Comparison of ENCODE assay signal across 38 mouse cellular contexts in the genomic region with DNA sequence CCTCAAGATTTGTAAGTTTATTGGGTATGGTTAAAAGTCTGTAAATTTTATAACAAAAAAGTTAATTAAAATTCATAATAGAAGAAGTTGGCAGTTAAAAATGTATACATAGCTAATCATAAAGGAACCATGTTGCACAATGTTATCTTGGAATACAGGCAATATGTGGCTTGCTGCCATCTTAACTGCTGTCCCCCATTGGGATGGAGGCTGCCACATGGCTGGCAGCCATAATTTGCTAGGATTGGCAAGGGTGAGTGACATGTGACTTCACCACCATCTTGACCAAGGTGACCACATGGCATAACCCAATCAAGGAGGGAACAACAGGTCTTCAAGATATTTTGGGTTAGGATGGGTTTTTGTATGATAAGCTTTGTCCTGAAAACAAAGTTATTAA. TPM values are rescaled to one million over a fixed set of nuclear protein-coding genes. Genes with fewer than 3 reads are reported as not detected.
DNase-seq lines count a peak whose midpoint lies in the region; ATAC-seq lines count a peak whose summit lies in the region.
"Had no signal": no experiment of that assay in that cellular context is flagged by ENCODE, and none has a peak within 500 bp of the region (broad histone marks: within the 10 kb centered on the region; RNA-seq: fewer than 3 reads in every experiment).

No protein-coding gene starts in this region.

- no peak overlapping the region for H3K4me2 ChIP-seq in forebrain, embryonic 12.5 days
- H3K4me2 ChIP-seq: embryonic facial prominence, embryonic 13.5 days; heart, embryonic 15.5 days; hindbrain, embryonic 13.5 days; kidney, embryonic 15.5 days; limb, embryonic 13.5 days; liver, embryonic 11.5 days; lung, embryonic 15.5 days; midbrain, embryonic 12.5 days; neural tube, embryonic 12.5 days had no signal

- no peaks in the 10 kb centered on the region; the same call in 1 of the 2 replicates for H3K9me3 ChIP-seq in forebrain, embryonic 10.5 days
- no peaks in the 10 kb centered on the region for H3K9me3 ChIP-seq in forebrain, embryonic 12.5 days
- H3K9me3 ChIP-seq: embryonic facial prominence, embryonic 13.5 days; G1E; heart, embryonic 15.5 days; hindbrain, embryonic 13.5 days; kidney, embryonic 15.5 days; limb, embryonic 13.5 days; lung, embryonic 15.5 days; midbrain, embryonic 12.5 days; neural tube, embryonic 12.5 days had no signal

- H3K27me3 ChIP-seq in forebrain, embryonic 10.5 days (ENCODE audit: poor library complexity, severe bottlenecking): no peaks in the 10 kb centered on the region
- 0 out of 2 replicates have a peak, but pooled peaks cover 5% of the 10 kb centered on the region for H3K27me3 ChIP-seq in forebrain, embryonic 12.5 days
- H3K27me3 ChIP-seq: embryonic facial prominence, embryonic 13.5 days; heart, embryonic 15.5 days; limb, embryonic 13.5 days; lung, embryonic 15.5 days; midbrain, embryonic 12.5 days; neural tube, embryonic 12.5 days had no signal

- ATAC-seq in forebrain, embryonic 12.5 days (ENCODE audit: low FRiP score): no peak
- ATAC-seq: forebrain, postnatal 0 days had no signal

- intact Hi-C loops in left cerebral cortex, postnatal 4 days (cut with DNase I): no loop called here

- H3K9ac ChIP-seq in forebrain, embryonic 12.5 days: no peak overlapping the region
- H3K9ac ChIP-seq: embryonic facial prominence, embryonic 13.5 days; forebrain, postnatal 0 days; heart, embryonic 15.5 days; hindbrain, embryonic 13.5 days; kidney, embryonic 15.5 days; limb, embryonic 13.5 days; lung, embryonic 15.5 days; midbrain, embryonic 12.5 days; neural tube, embryonic 12.5 days had no signal

- H3K4me1 ChIP-seq in forebrain, embryonic 10.5 days: no peaks in the 10 kb centered on the region
- no peaks in the 10 kb centered on the region for H3K4me1 ChIP-seq in forebrain, embryonic 12.5 days
- H3K4me1 ChIP-seq: embryonic facial prominence, embryonic 13.5 days; heart, embryonic 15.5 days; hindbrain, embryonic 13.5 days; kidney, embryonic 15.5 days; limb, embryonic 13.5 days; lung, embryonic 15.5 days; midbrain, embryonic 12.5 days; neural tube, embryonic 12.5 days had no signal

- no peak overlapping the region for H3K27ac ChIP-seq in forebrain, embryonic 10.5 days
- no peak overlapping the region for H3K27ac ChIP-seq in forebrain, embryonic 12.5 days
- H3K27ac ChIP-seq: embryonic facial prominence, embryonic 13.5 days; heart, embryonic 15.5 days; hindbrain, embryonic 13.5 days; kidney, embryonic 15.5 days; left cerebral cortex, adult 2 months; limb, embryonic 13.5 days; lung, embryonic 15.5 days; midbrain, embryonic 12.5 days; neural tube, embryonic 12.5 days had no signal

- H3K36me3 ChIP-seq in forebrain, embryonic 10.5 days (replicated peaks): no peaks in the 10 kb centered on the region
- no peaks in the 10 kb centered on the region for H3K36me3 ChIP-seq in forebrain, embryonic 12.5 days (replicated peaks)
- H3K36me3 ChIP-seq: embryonic facial prominence, embryonic 13.5 days; G1E; heart, embryonic 15.5 days; hindbrain, embryonic 13.5 days; kidney, embryonic 15.5 days; limb, embryonic 13.5 days; lung, embryonic 15.5 days; midbrain, embryonic 12.5 days; neural tube, embryonic 12.5 days had no signal

- H3K4me3 ChIP-seq in forebrain, embryonic 10.5 days: no peak overlapping the region
- H3K4me3 ChIP-seq in forebrain, embryonic 12.5 days (replicated peaks): no peak overlapping the region
- H3K4me3 ChIP-seq: embryonic facial prominence, embryonic 13.5 days; heart, embryonic 15.5 days; hindbrain, embryonic 13.5 days; kidney, embryonic 15.5 days; left cerebral cortex, adult 2 months; limb, embryonic 13.5 days; lung, embryonic 15.5 days; midbrain, embryonic 12.5 days; myocyte; neural tube, embryonic 12.5 days had no signal

- DNase-seq in left cerebral cortex, postnatal 4 days: peak; percentile 70
- DNase-seq in left cerebral cortex, adult 11 months (ENCODE audit: low spot score): no peak
- DNase-seq in brain, adult 2 months (ENCODE audit: low read depth, low spot score): peak; percentile 68
- peak; percentile 68 for DNase-seq in cerebellum, adult 9-10 months
- peak; percentile 59 to 70 for DNase-seq in cerebellum, postnatal 36 days
- no peak for DNase-seq in forebrain, embryonic 10.5 days (ENCODE audit: extremely low spot score, low spot score)
- no peak for DNase-seq in spleen, postnatal 10 days (ENCODE audit: low spot score in 2 of 2)
- DNase-seq: adrenal gland, adult 2 months; embryo, embryonic 11 days; forebrain, postnatal 0 days; gastrocnemius, postnatal 14 days; kidney, adult 18-20 months; kidney, postnatal 25 days; lung, postnatal 36 days; right cerebral cortex, adult 18-20 months had no signal

RNA-seq across cellular contexts. Expression of a gene that starts 10.7 kb away (rescaled TPM):
- total RNA-seq in left cerebral cortex, postnatal 4 days (2021): not detected
- polyA plus RNA-seq in forebrain, embryonic 10.5 days (2016; fragmentation: Nextera tagmentation; extraction: Ambion mirVana): not detected in 2 replicates
- not detected in 2 replicates for polyA plus RNA-seq in forebrain, embryonic 12.5 days (2016; fragmentation: Nextera tagmentation; extraction: Ambion mirVana)
- total RNA-seq: forebrain, postnatal 0 days; G1E; layer of hippocampus, adult 18-20 months; layer of hippocampus, postnatal 10 days; left cerebral cortex, adult 2 months; left cerebral cortex, postnatal 25 days; midbrain, postnatal 0 days had no signal
- polyA plus RNA-seq: embryonic facial prominence, embryonic 13.5 days; forebrain, embryonic 11.5 days; forebrain, postnatal 0 days; G1E; hindbrain, embryonic 13.5 days; kidney, embryonic 15.5 days; limb, embryonic 13.5 days; liver, embryonic 11.5 days; midbrain, embryonic 12.5 days; midbrain, postnatal 0 days; myocyte; neural tube, embryonic 12.5 days; stomach, embryonic 14.5 days had no signal

RNA-seq across cellular contexts. Expression of a gene that starts 12.0 kb away (rescaled TPM):
- not detected for total RNA-seq in left cerebral cortex, postnatal 4 days (2021)
- not detected in 2 replicates for polyA plus RNA-seq in forebrain, embryonic 10.5 days (2016; fragmentation: Nextera tagmentation; extraction: Ambion mirVana)
- 0.19 TPM in 1 of 2 replicates, not detected in the other for polyA plus RNA-seq in forebrain, embryonic 12.5 days (2016; fragmentation: Nextera tagmentation; extraction: Ambion mirVana)
- total RNA-seq: forebrain, postnatal 0 days; granulocyte monocyte progenitor cell, adult 5-6 weeks; heart, postnatal 25 days; layer of hippocampus, adult 18-20 months; layer of hippocampus, postnatal 10 days; left cerebral cortex, adult 2 months; left cerebral cortex, postnatal 25 days; midbrain, postnatal 0 days had no signal
- polyA plus RNA-seq: adrenal gland, adult 2 months; forebrain, embryonic 11.5 days; forebrain, postnatal 0 days; hindbrain, embryonic 13.5 days; kidney, embryonic 15.5 days; midbrain, embryonic 12.5 days; midbrain, postnatal 0 days; testis, adult 2 months had no signal

RNA-seq across cellular contexts. Expression of a gene that starts 17.2 kb away (rescaled TPM):
- total RNA-seq in left cerebral cortex, postnatal 4 days (2021): not detected
- not detected in 2 replicates for polyA plus RNA-seq in forebrain, embryonic 10.5 days (2016; fragmentation: Nextera tagmentation; extraction: Ambion mirVana)
- not detected in 2 replicates for polyA plus RNA-seq in forebrain, embryonic 12.5 days (2016; fragmentation: Nextera tagmentation; extraction: Ambion mirVana)
- total RNA-seq: forebrain, postnatal 0 days; gastrocnemius, postnatal 14 days; granulocyte monocyte progenitor cell, adult 5-6 weeks; layer of hippocampus, adult 18-20 months; layer of hippocampus, postnatal 10 days; left cerebral cortex, adult 2 months; left cerebral cortex, postnatal 25 days; midbrain, postnatal 0 days had no signal
- polyA plus RNA-seq: embryonic facial prominence, embryonic 13.5 days; forebrain, embryonic 11.5 days; forebrain, postnatal 0 days; G1E; hindbrain, embryonic 13.5 days; kidney, embryonic 15.5 days; limb, embryonic 13.5 days; liver, embryonic 11.5 days; liver, embryonic 16.5 days; midbrain, embryonic 12.5 days; myocyte; neural tube, embryonic 12.5 days; stomach, embryonic 14.5 days had no signal

RNA-seq across cellular contexts. Expression of a gene that starts 26.9 kb away (rescaled TPM):
- total RNA-seq in left cerebral cortex, postnatal 4 days (2021): 100 to 1,000 TPM in 1 of 2 experiments, 10 to 100 TPM in 1; 95.1 to 104 TPM
- polyA plus RNA-seq in forebrain, embryonic 10.5 days (2016; fragmentation: Nextera tagmentation; extraction: Ambion mirVana): 23.8 and 24.8 TPM in 2 replicates
- 33.2 and 33.4 TPM in 2 replicates for polyA plus RNA-seq in forebrain, embryonic 12.5 days (2016; fragmentation: Nextera tagmentation; extraction: Ambion mirVana)

RNA-seq across cellular contexts. Expression of a gene that starts 47.3 kb away (rescaled TPM):
- total RNA-seq in left cerebral cortex, postnatal 4 days (2021): 1 to 10 TPM; 1.3 to 1.5 TPM
- polyA plus RNA-seq in forebrain, embryonic 10.5 days (2016; fragmentation: Nextera tagmentation; extraction: Ambion mirVana): 3.2 and 3.5 TPM in 2 replicates
- polyA plus RNA-seq in forebrain, embryonic 12.5 days (2016; fragmentation: Nextera tagmentation; extraction: Ambion mirVana): 1.2 and 1.5 TPM in 2 replicates
- total RNA-seq: granulocyte monocyte progenitor cell, adult 5-6 weeks had no signal
- polyA plus RNA-seq: G1E, myocyte had no signal

Comparison
In these comparisons a context has a peak if more than half of its experiments do, and no peak if none do; other contexts are left out.
1. DNase-seq: peak in left cerebral cortex, postnatal 4 days (single experiment), brain, adult 2 months (single experiment), cerebellum, adult 9-10 months (single experiment) and cerebellum, postnatal 36 days (2 of 2); none in left cerebral cortex, adult 11 months (single experiment), forebrain, embryonic 10.5 days (single experiment) and spleen, postnatal 10 days (0 of 2).